ENCODE assay signal across 21 mouse cellular contexts in the genomic region with DNA sequence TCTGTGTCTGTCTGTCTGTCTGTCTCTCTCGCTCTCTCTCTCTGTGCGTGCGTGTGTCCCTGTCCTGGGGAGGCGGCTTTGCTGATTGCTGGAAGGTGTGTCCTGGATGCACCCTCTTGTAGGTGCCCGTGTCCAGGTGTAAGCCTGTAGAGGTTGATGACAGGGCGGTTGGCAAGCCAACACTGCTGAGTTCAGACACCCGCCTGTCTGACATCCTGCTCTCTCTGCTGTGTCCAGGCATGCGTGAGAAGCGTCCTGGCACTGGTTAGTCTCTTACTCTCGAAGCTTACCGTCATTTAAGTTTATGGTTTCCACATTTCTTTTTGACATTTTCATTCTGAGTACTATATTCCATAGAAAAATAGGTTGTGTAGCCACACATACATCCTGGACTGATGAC. TPM values are rescaled to one million over a fixed set of nuclear protein-coding genes. Genes with fewer than 3 reads are reported as not detected.
A peak's percentile ranks its signal among the peaks of the same experiment; 100 is the strongest.
DNase-seq lines count a peak whose midpoint lies in the region.
"Had no signal": no experiment of that assay in that cellular context is flagged by ENCODE, and none has a peak within 500 bp of the region (broad histone marks: within the 10 kb centered on the region; RNA-seq: fewer than 3 reads in every experiment).

No protein-coding gene starts in this region.

- no peaks in the 10 kb centered on the region for H3K9me3 ChIP-seq in heart, embryonic 10.5 days
- H3K9me3 ChIP-seq: embryonic facial prominence, embryonic 15.5 days; forebrain, embryonic 10.5 days; heart, embryonic 15.5 days; intestine, embryonic 15.5 days had no signal

- 95% methylated on average over 11 of the region's 11 CpGs for WGBS in heart, embryonic 10.5 days

- H3K27me3 ChIP-seq in heart, embryonic 10.5 days (ENCODE audit: insufficient read depth, poor library complexity, severe bottlenecking), result no peaks in the 10 kb centered on the region
- H3K27me3 ChIP-seq: CH12.LX; embryonic facial prominence, embryonic 15.5 days; heart, embryonic 15.5 days; intestine, embryonic 15.5 days; Patski had no signal

- no peak overlapping the region for H3K27ac ChIP-seq in heart, embryonic 10.5 days
- H3K27ac ChIP-seq: embryonic facial prominence, embryonic 15.5 days; forebrain, embryonic 10.5 days; heart, embryonic 15.5 days; hindbrain, embryonic 14.5 days; intestine, embryonic 15.5 days had no signal

- DNase-seq in heart, adult 11 months, result peak; percentile 82
- DNase-seq in heart, embryonic 10.5 days (ENCODE audit: low spot score), result no peak
- DNase-seq in cerebellum, adult 11-12 months, result peak; percentile 53
- DNase-seq in cerebellum, adult 8-10 months, result peak; percentile 17
- DNase-seq in cerebellum, postnatal 36 days, result peak; percentile 40 to 41
- DNase-seq in lung, postnatal 36 days, result no peak
- no peak for DNase-seq in embryo, embryonic 9.5 days (ENCODE audit: extremely low spot score)
- DNase-seq: adrenal gland, adult 2 months; adrenal gland, postnatal 25 days; gastrocnemius, postnatal 36 days; heart, adult 18-20 months; heart, postnatal 14 days; kidney, adult 18-20 months had no signal

- peaks cover 3% of the 10 kb centered on the region; the same call in 1 of the 2 replicates for H3K4me1 ChIP-seq in heart, embryonic 10.5 days
- H3K4me1 ChIP-seq: embryonic facial prominence, embryonic 15.5 days; forebrain, embryonic 10.5 days; heart, embryonic 15.5 days; intestine, embryonic 15.5 days had no signal

- H3K36me3 ChIP-seq in heart, embryonic 10.5 days, result peaks cover 94% of the 10 kb centered on the region

- H3K4me3 ChIP-seq in heart, embryonic 10.5 days, result no peak overlapping the region
- H3K4me3 ChIP-seq: embryonic facial prominence, embryonic 15.5 days; erythroblast, embryonic 14.5 days; forebrain, embryonic 10.5 days; heart, embryonic 15.5 days; intestine, embryonic 15.5 days had no signal

RNA-seq across cellular contexts. Expression of gene Gars, which starts 23.5 kb away (rescaled TPM):
- polyA plus RNA-seq in heart, embryonic 10.5 days (2016; fragmentation: Nextera tagmentation; extraction: Ambion mirVana), result 220 and 246 TPM in 2 replicates

Comparison
In these comparisons a context has a peak if more than half of its experiments do, and no peak if none do; other contexts are left out.
1. DNase-seq: peak in heart, adult 11 months (single experiment), cerebellum, adult 11-12 months (single experiment), cerebellum, adult 8-10 months (single experiment) and cerebellum, postnatal 36 days (2 of 2); none in heart, embryonic 10.5 days (single experiment), lung, postnatal 36 days (single experiment) and embryo, embryonic 9.5 days (single experiment).